In the genomic region with DNA sequence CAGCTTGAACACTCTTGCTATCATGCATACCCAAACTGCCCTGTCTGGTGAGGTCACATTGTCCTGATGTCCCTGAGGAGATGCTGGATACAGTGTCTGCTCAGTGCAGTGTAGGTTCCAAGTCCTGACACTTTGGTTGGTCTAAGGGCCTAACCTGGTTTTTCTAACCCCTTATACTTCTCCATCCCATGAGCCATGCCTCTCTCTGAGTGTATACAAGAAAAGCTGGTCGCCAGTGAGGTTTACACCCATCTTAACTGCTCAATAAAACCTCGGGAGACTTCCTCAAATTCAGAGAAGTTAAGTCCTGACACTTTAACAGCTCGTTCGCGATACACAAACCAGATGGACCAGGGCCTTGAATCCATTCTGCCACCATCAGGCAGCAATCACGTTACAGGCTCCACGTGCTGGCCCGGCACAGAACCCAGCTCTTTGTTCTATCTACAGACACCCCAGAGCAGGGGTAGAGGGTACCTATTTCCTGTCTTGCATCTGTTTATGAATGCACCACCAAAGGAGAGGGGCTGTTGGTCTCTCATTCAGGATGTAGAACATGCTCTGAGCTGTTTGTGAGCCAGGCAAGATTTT, we compare ENCODE assay signal across 26 mouse cellular contexts.
DNase-seq lines count a peak whose midpoint lies in the region; ATAC-seq and TF ChIP-seq lines count a peak whose summit lies in the region.
"Had no signal": no experiment of that assay in that cellular context is flagged by ENCODE, and none has a peak within 500 bp of the region (broad histone marks: within the 10 kb centered on the region; RNA-seq: fewer than 3 reads in every experiment).

No protein-coding gene starts in this region.

- no peak overlapping the region for H3K4me3 ChIP-seq in intestine, embryonic 14.5 days (ENCODE audit: low read depth, low read length)
- H3K4me3 ChIP-seq in intestine, postnatal 0 days (ENCODE audit: low read depth, low read length): no peak overlapping the region
- H3K4me3 ChIP-seq in thymus, adult 2 months (ENCODE audit: control insufficient read depth, insufficient read depth, low read length): no peak overlapping the region
- no peak overlapping the region for H3K4me3 ChIP-seq in limb, embryonic 12.5 days (replicated peaks)
- H3K4me3 ChIP-seq: embryonic facial prominence, embryonic 13.5 days; erythroblast, embryonic 14.5 days; forebrain, embryonic 13.5 days; heart, adult 2 months; hindbrain, embryonic 12.5 days; liver, embryonic 13.5 days; midbrain, embryonic 15.5 days; neural tube, embryonic 13.5 days had no signal

- H3K9me3 ChIP-seq in intestine, embryonic 14.5 days (ENCODE audit: control insufficient read depth, low read length): no peaks in the 10 kb centered on the region
- no peaks in the 10 kb centered on the region for H3K9me3 ChIP-seq in intestine, postnatal 0 days (ENCODE audit: control insufficient read depth)
- H3K9me3 ChIP-seq in limb, embryonic 12.5 days: no peaks in the 10 kb centered on the region
- H3K9me3 ChIP-seq: embryonic facial prominence, embryonic 13.5 days; forebrain, embryonic 13.5 days; hindbrain, embryonic 12.5 days; liver, embryonic 13.5 days; midbrain, embryonic 15.5 days; neural tube, embryonic 13.5 days had no signal

- TF ChIP-seq CTCF in intestine, postnatal 0 days (IDR thresholded peaks at IDR 0.05; ENCODE audit: low read depth): no peak
- TF ChIP-seq CTCF in thymus, adult 2 months (IDR thresholded peaks at IDR 0.05; ENCODE audit: borderline replicate concordance, control insufficient read depth, extremely low read depth, insufficient read depth, low read length, poor library complexity): no peak

- WGBS in intestine, embryonic 14.5 days: 25% methylated on average over 8 of the region's 8 CpGs
- WGBS in intestine, postnatal 0 days: 34% methylated on average over 8 of the region's 8 CpGs
- 19% methylated on average over 8 of the region's 8 CpGs for WGBS in thymus, adult 2 months
- WGBS in limb, embryonic 12.5 days: 10% methylated on average over 8 of the region's 8 CpGs

- no peak overlapping the region for H3K9ac ChIP-seq in intestine, embryonic 14.5 days (ENCODE audit: low read length)
- no peak overlapping the region for H3K9ac ChIP-seq in intestine, postnatal 0 days (ENCODE audit: low read depth, low read length)
- no peak overlapping the region for H3K9ac ChIP-seq in limb, embryonic 12.5 days (replicated peaks)
- H3K9ac ChIP-seq: embryonic facial prominence, embryonic 13.5 days; forebrain, embryonic 13.5 days; hindbrain, embryonic 12.5 days; liver, embryonic 13.5 days; midbrain, embryonic 15.5 days; neural tube, embryonic 13.5 days had no signal

- no peak overlapping the region for H3K27ac ChIP-seq in intestine, embryonic 14.5 days (ENCODE audit: low read depth)
- H3K27ac ChIP-seq in intestine, postnatal 0 days (ENCODE audit: low read depth, low read length): no peak overlapping the region
- H3K27ac ChIP-seq in thymus, adult 2 months (ENCODE audit: control insufficient read depth, insufficient read depth, low read length): no peak overlapping the region
- H3K27ac ChIP-seq in limb, embryonic 12.5 days: no peak overlapping the region
- H3K27ac ChIP-seq: embryonic facial prominence, embryonic 13.5 days; forebrain, embryonic 13.5 days; heart, adult 2 months; hindbrain, embryonic 12.5 days; liver, embryonic 13.5 days; midbrain, embryonic 15.5 days; neural tube, embryonic 13.5 days had no signal

- no peak overlapping the region for H3K4me2 ChIP-seq in intestine, embryonic 14.5 days (ENCODE audit: low read length)
- no peak overlapping the region for H3K4me2 ChIP-seq in intestine, postnatal 0 days (replicated peaks; ENCODE audit: low read depth)
- H3K4me2 ChIP-seq in limb, embryonic 12.5 days: no peak overlapping the region
- H3K4me2 ChIP-seq: embryonic facial prominence, embryonic 13.5 days; forebrain, embryonic 13.5 days; hindbrain, embryonic 12.5 days; liver, embryonic 13.5 days; midbrain, embryonic 15.5 days; neural tube, embryonic 13.5 days had no signal

- no peaks in the 10 kb centered on the region for H3K4me1 ChIP-seq in intestine, embryonic 14.5 days (replicated peaks; ENCODE audit: control insufficient read depth, insufficient read depth, low read length)
- no peaks in the 10 kb centered on the region for H3K4me1 ChIP-seq in intestine, postnatal 0 days (replicated peaks; ENCODE audit: control insufficient read depth, insufficient read depth, low read length)
- peaks cover 15% of the 10 kb centered on the region for H3K4me1 ChIP-seq in thymus, adult 2 months (replicated peaks; ENCODE audit: control insufficient read depth, insufficient read depth, low read length)
- H3K4me1 ChIP-seq in limb, embryonic 12.5 days (replicated peaks): peaks cover 8% of the 10 kb centered on the region; the same call in 1 of the 2 replicates
- H3K4me1 ChIP-seq: embryonic facial prominence, embryonic 13.5 days; liver, embryonic 13.5 days had no signal

- peak; percentile 48 for DNase-seq in intestine, embryonic 14.5 days (ENCODE audit: low spot score)
- DNase-seq in thymus, postnatal 0 days (ENCODE audit: low spot score): peak; percentile 16
- DNase-seq in thymus, adult 2 months: no peak
- DNase-seq in gastrocnemius, postnatal 4 days (ENCODE audit: low spot score in 2 of 2): no peak
- no peak for DNase-seq in gastrocnemius, adult 18-20 months (ENCODE audit: low spot score)
- DNase-seq: adrenal gland, adult 2 months; cerebellum, adult 11 months; cerebellum, adult 9-11 months; gastrocnemius, postnatal 14 days; kidney, adult 8-10 months; left cerebral cortex, postnatal 4 days; liver, embryonic 13.5 days; lung, adult 2 months; lung, postnatal 14 days; retina, postnatal 1 day; right cerebral cortex, postnatal 25 days; spleen, adult 18-20 months had no signal

- H3K27me3 ChIP-seq in intestine, embryonic 14.5 days (replicated peaks; ENCODE audit: control insufficient read depth, insufficient read depth, low read length): no peaks in the 10 kb centered on the region
- no peaks in the 10 kb centered on the region for H3K27me3 ChIP-seq in intestine, postnatal 0 days (replicated peaks; ENCODE audit: control insufficient read depth, insufficient read depth, low read length)
- no peaks in the 10 kb centered on the region for H3K27me3 ChIP-seq in thymus, adult 2 months (ENCODE audit: control insufficient read depth, insufficient read depth, low read length)
- peaks cover 75% of the 10 kb centered on the region for H3K27me3 ChIP-seq in limb, embryonic 12.5 days
- H3K27me3 ChIP-seq: embryonic facial prominence, embryonic 13.5 days; forebrain, embryonic 13.5 days; hindbrain, embryonic 12.5 days; liver, embryonic 13.5 days; neural tube, embryonic 13.5 days had no signal

- no peak for ATAC-seq in intestine, embryonic 14.5 days (replicated peaks; ENCODE audit: low FRiP score, low TSS enrichment, low read depth)
- no peak for ATAC-seq in intestine, postnatal 0 days
- peak; percentile 73 for ATAC-seq in limb, embryonic 12.5 days (ENCODE audit: insufficient number of reproducible peaks, insufficient read depth, low FRiP score, low TSS enrichment, low read depth)
- ATAC-seq: forebrain, embryonic 13.5 days; midbrain, embryonic 15.5 days had no signal

- no peak for TF ChIP-seq POLR2A in thymus, adult 2 months (IDR thresholded peaks at IDR 0.05; ENCODE audit: control insufficient read depth, extremely low read depth, insufficient read depth, low read length, poor library complexity)

- no peaks in the 10 kb centered on the region for H3K36me3 ChIP-seq in intestine, embryonic 14.5 days (ENCODE audit: control insufficient read depth, insufficient read depth, low read length)
- no peaks in the 10 kb centered on the region for H3K36me3 ChIP-seq in intestine, postnatal 0 days (ENCODE audit: control insufficient read depth, insufficient read depth)
- no peaks in the 10 kb centered on the region for H3K36me3 ChIP-seq in thymus, adult 2 months (ENCODE audit: control insufficient read depth, insufficient read depth, low read length)
- no peaks in the 10 kb centered on the region for H3K36me3 ChIP-seq in limb, embryonic 12.5 days
- H3K36me3 ChIP-seq: embryonic facial prominence, embryonic 13.5 days; hindbrain, embryonic 12.5 days; liver, embryonic 13.5 days; midbrain, embryonic 15.5 days; neural tube, embryonic 13.5 days had no signal

Comparison
In these comparisons a context has a peak if more than half of its experiments do, and no peak if none do; other contexts are left out.
1. DNase-seq: peak in intestine, embryonic 14.5 days (single experiment) and thymus, postnatal 0 days (single experiment); none in thymus, adult 2 months (single experiment), gastrocnemius, postnatal 4 days (0 of 2) and gastrocnemius, adult 18-20 months (single experiment).